Mouse (Mus musculus): ENCODE measurements around the gene Os9. TPM values are rescaled to one million over a fixed set of nuclear protein-coding genes. Genes with fewer than 3 reads are reported as not detected.
"Not testable (repeated sequence)": the region's sequence is repeated elsewhere in the genome, so short reads cannot be mapped to it uniquely, and the experiment has no call there.

The Os9 gene
- total RNA-seq, 4 experiments from 2014 or later: 112 to 130 (median 122) TPM

DNA sequence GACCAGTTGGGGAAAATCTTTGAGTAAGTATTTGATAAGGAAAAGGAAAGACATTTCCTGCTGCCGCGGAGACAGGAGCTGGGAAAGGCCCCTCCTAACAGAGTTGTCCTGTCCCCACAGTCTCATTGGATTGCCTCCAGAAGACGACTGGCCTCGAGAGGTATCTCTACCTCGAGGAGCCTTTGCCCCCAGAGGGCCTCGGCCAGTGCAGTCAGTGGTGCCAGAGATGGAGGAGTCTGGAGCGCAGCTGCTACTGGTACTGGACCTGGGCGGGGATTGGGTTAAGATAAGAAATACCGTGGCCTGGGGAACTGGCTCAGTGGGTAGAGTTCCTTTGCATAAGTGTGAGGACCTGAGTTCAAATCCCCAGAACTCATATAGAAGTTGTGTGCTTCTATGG is 55.0 kb downstream of the Os9 start:
- DNase-seq (ENCODE audit: low spot score in 2 of 2): no peak

DNA sequence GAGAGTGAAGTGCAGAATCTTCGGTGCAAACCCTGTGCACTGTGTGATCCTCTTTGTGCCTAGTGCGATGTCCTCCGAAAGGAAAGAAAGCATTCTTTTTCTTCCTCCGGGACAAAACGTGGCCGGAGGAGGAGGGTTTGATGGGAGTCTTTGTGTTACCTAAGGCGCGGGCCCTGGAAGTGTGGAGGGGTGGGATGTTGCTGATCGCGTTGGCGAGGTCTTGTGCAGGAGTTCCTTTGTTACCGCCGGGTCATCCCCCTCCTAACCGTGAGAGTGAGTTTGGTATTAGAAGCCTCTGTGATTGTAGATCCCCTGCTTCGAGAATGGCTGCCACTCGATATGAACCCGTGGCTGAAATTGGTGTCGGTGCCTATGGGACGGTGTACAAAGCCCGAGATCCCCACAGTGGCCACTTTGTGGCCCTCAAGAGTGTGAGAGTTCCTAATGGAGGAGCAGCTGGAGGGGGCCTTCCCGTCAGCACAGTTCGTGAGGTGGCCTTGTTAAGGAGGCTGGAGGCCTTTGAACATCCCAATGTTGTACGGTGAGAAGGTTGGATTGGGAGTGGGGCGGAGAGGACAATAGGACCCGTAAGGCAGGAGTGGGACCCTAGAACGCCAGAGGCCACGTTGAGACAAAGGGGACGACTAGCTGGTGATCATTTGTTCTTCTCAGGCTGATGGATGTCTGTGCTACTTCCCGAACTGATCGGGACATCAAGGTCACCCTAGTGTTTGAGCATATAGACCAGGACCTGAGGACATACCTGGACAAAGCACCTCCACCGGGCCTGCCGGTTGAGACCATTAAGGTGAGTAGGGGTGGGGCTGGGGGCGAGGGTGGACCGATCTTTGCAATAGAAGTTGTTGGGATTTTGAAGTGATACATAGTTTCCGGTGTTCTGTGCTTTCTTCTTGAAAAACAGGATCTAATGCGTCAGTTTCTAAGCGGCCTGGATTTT is 56.7 kb downstream of the Os9 start:
- no peak for DNase-seq (ENCODE audit: low spot score in 2 of 2)

GRCm38 (mm10) chr10:127063239-127063872 is 57.6 kb downstream of the Os9 start, which contains the start of gene Cdk4:
TSS of gene Cdk4 (plus strand) at chr10:127063534.
- DNase-seq (ENCODE audit: low spot score in 2 of 2): peak; percentile 97 to 98

- no peak for DNase-seq (ENCODE audit: low spot score in 2 of 2)
Observed at GRCm38 (mm10) chr10:127062503-127062902, 58.4 kb downstream of the Os9 start.

DNA sequence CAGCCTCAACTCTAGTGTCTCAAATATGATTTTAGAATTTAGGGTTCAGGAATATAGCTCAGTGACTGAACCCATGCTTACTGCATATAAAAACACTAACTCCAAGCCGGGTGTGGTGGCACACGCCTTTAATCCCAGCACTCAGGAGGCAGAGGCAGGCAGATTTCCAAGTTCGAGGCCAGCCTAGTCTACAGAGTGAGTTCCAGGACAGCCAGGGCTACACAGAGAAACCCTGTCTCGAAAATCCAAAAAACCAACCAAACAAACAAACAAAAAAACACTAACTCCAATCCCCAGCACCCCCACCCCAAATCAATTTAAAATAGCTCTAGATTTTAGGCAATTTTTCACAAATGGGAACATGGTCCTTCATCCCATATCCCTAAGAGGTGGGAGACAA is 58.8 kb downstream of the Os9 start:
- DNase-seq (ENCODE audit: low spot score in 2 of 2): not testable (repeated sequence)

GRCm38 (mm10) chr10:127061513-127061912 is 59.4 kb downstream of the Os9 start:
- DNase-seq (ENCODE audit: low spot score in 2 of 2): peak in 1 of 2 experiments; percentile 18

GRCm38 (mm10) chr10:127061085-127061484 is 59.8 kb downstream of the Os9 start:
- DNase-seq (ENCODE audit: low spot score in 2 of 2): no peak

DNA sequence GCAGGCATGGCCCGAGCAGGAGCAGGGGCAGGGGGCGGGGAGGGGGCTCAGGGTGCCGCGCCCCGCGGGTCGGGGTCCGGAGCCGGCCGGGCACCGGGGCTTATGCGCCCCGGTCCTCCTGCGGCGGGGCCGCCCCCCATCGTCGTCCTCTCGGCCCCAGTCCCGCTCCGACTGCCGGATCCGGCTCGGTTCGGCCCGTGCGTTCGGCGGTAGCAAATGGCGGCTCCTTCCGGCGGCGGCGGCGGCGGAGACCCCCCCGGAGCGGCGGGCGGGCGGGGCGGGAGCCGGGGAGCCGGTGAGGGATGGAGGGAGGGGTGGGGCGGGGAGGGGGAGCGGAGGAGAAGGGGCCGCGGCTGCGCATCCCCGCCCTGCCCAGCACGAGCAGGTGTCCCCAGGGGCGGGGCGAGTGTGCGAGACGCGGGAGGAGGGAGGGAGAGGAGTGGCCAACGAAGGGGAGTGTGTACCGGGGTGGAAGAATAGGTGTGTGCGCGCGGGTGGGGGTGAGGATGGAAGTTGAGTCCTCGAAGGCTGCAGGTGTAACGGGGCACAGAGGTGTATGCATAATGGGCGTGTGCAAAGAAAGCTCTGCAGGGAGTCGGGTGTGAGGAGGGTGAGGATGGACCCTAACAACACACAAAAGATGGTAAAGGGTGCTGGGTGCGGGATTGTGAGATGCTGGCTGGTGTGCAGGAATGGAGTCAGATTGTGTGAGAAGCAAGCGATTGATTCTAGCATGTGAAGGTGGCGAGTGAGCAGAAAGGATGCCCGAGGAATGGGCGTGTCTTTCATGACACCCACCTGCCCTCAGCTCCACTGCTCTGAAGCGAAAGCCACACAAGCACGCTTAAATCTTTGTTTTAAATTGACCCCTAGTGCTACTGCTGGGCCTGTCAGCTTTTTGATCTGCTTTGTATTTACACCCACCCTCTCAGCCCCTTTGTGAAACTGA is 60.7 kb downstream of the Os9 start, which contains the start of gene March9:
TSS of gene March9 (minus strand) at position 217 of the 949 bp plus-strand sequence.
- no peak for DNase-seq (ENCODE audit: low spot score in 2 of 2)

- no peak for DNase-seq (ENCODE audit: low spot score in 2 of 2)
Observed at GRCm38 (mm10) chr10:127059174-127059967, 61.6 kb downstream of the Os9 start.

GRCm38 (mm10) chr10:127058708-127059107 is 62.2 kb downstream of the Os9 start:
- DNase-seq (ENCODE audit: low spot score in 2 of 2): no peak

GRCm38 (mm10) chr10:127058161-127058560 is 62.8 kb downstream of the Os9 start:
- no peak for DNase-seq (ENCODE audit: low spot score in 2 of 2)

GRCm38 (mm10) chr10:127056490-127056889 is 64.4 kb downstream of the Os9 start:
- DNase-seq (ENCODE audit: low spot score in 2 of 2): no peak

DNA sequence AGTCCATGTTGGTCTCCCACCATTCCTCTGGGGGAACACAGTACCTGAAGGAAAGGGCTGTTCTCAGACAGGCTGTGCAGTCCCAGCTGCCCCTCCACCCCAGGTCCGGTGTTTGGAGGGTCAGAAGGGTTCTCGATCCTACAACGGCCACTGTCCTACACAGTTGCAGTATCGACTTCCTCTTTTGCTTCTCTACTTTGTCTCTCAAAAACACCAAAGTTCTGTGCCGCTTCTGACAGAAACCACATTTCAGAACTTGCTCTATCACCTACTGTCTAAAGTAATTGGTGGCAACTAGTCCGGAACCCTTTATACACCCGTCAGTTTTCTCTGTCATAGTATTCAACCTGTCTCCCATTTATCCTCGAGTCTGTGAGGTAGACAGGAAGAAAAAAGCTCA is 65.5 kb downstream of the Os9 start:
- no peak for DNase-seq (ENCODE audit: low spot score in 2 of 2)

- DNase-seq (ENCODE audit: low spot score in 2 of 2): no peak
Observed at GRCm38 (mm10) chr10:127054646-127055045, 66.3 kb downstream of the Os9 start.

GRCm38 (mm10) chr10:127050119-127050474 is 70.8 kb downstream of the Os9 start:
- no peak for DNase-seq (ENCODE audit: low spot score in 2 of 2)

DNA sequence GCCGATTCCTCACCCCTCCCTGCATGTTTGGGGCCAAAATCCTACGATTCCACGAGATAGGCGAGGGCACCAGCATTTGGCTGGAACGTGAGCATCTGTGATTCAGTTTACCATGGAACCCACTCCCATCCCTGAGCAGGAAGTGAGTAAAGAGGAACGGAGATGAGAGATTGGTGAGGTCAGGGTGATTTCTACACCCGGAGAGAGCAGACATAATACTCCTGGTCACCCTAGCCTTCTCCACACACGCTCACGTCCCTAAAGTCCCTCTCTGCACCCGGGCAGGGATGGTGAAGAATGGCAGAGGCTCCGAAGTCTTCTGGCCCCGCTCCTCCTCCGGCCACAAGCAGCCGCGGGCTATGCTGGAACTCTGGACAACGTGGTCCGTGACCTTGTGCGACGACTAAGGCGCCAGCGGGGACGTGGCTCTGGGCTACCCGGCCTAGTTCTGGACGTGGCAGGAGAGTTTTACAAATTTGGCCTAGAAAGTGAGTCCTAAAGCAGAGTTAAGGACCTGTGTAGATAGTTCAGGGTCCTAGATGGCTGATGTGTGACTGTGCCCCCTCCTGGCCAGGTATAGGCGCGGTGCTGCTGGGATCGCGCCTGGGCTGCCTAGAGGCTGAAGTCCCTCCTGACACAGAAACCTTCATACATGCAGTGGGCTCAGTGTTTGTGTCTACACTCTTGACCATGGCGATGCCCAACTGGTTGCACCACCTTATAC is 71.4 kb downstream of the Os9 start:
- DNase-seq (ENCODE audit: low spot score in 2 of 2): no peak

DNA sequence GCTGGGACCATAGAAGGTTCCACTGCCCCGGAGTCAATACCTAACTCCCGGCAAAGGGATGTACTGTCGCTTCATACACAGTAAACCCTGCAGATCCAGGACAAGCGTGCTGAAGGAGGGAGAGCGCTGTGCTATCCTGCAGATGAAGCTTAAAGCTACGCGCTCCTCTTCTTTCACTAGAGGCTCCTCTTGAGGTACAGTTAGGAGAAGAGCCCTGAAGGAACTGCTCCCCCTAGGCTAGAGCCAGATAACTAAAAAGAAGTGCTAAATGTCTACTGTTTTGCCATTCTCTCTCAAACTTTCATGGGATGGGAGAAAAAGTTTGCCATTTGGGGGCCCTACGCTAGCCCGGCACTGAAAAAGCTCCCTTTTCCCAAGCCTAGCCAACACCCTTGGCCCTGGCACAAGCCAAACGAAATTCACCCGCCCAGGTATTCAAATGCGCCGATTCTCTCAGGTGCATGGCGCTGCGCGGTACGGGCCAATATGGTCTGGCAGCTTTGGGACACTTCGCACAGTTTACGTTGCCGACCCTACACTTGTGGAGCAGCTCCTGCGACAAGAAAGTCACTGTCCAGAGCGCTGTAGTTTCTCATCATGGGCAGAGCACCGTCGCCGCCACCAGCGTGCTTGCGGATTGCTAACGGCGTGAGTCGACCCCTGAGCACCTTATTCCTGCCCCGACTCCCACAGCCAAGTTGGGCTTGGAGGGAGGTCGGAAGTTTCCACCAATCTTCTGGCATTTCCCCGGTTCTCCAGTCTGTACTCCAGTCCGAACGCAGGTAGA is 72.1 kb downstream of the Os9 start:
- no peak for DNase-seq (ENCODE audit: low spot score in 2 of 2)

DNA sequence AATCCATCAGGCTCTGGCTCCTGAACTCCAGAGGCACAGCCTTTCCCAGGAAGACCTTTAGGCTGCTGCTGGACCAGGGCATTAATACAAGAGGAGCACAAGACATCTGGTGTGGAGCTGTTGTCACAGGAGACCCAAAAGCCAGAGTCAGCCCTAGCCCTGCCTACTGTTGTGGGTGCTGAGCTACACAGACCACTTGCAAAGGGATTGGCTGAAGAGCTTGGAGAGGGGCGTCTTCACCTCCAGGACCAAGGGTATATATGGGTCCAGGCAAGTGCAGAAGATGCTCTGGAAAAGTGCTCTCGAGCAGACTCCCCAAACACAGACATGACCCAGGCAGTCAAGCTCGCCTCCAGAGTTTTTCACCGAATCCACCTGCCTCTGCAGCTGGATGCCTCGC is 73.0 kb downstream of the Os9 start, which contains the start of gene Cyp27b1:
TSS of gene Cyp27b1 (plus strand) at position 297 of the 400 bp plus-strand sequence.
- DNase-seq (ENCODE audit: low spot score in 2 of 2): no peak
